Comparison of ENCODE assay signal across 26 mouse cellular contexts in genomic region chr17:5582232-5582631, GRCm38 (mm10).
"Had no signal": no experiment of that assay in that cellular context is flagged by ENCODE, and none has a peak within 500 bp of the region (broad histone marks: within the 10 kb centered on the region; RNA-seq: fewer than 3 reads in every experiment).

No protein-coding gene starts in this region.

- H3K36me3 ChIP-seq: embryonic facial prominence, embryonic 10.5 days; embryonic facial prominence, embryonic 12.5 days; embryonic facial prominence, embryonic 13.5 days; embryonic facial prominence, embryonic 15.5 days; forebrain, embryonic 10.5 days; forebrain, embryonic 12.5 days; forebrain, embryonic 15.5 days had no signal

- H3K27ac ChIP-seq: embryonic facial prominence, embryonic 10.5 days; embryonic facial prominence, embryonic 12.5 days; embryonic facial prominence, embryonic 13.5 days; embryonic facial prominence, embryonic 15.5 days; forebrain, embryonic 10.5 days; forebrain, embryonic 12.5 days; forebrain, embryonic 13.5 days; forebrain, embryonic 15.5 days; gastrocnemius, adult 2 months; heart, adult 2 months had no signal

- ATAC-seq: forebrain, embryonic 13.5 days; forebrain, embryonic 14.5 days; forebrain, embryonic 15.5 days; forebrain, embryonic 16.5 days; forebrain, postnatal 0 days had no signal

- H3K4me1 ChIP-seq: embryonic facial prominence, embryonic 12.5 days; embryonic facial prominence, embryonic 13.5 days had no signal

- DNase-seq: cerebellum, adult 2 months; cerebellum, adult 9-10 months; cerebellum, adult 9-11 months; cerebellum, postnatal 10 days; cerebellum, postnatal 14 days; cerebellum, postnatal 25 days; cerebellum, postnatal 36 days; embryo, embryonic 11 days; forebrain, postnatal 0 days; gastrocnemius, adult 2 months; gastrocnemius, postnatal 10 days; gastrocnemius, postnatal 25 days; gastrocnemius, postnatal 36 days; heart, adult 11 months; heart, adult 2 months had no signal

- H3K4me3 ChIP-seq: embryonic facial prominence, embryonic 10.5 days; embryonic facial prominence, embryonic 12.5 days; embryonic facial prominence, embryonic 13.5 days; embryonic facial prominence, embryonic 15.5 days; erythroblast, embryonic 14.5 days; forebrain, embryonic 10.5 days; forebrain, embryonic 12.5 days; forebrain, embryonic 13.5 days; forebrain, embryonic 15.5 days; gastrocnemius, adult 2 months; heart, adult 2 months had no signal
